Mouse (Mus musculus) testis, adult 2 months (tissue): ENCODE measurements around the gene Txndc8.

Experiments used
- CTCF ChIP-seq: fragments of 200-500 bp; IDR thresholded peaks from 2 replicates; pipeline ENCODE4 v1.5.1; 2012; ENCODE audit warnings: low read depth, mild to moderate bottlenecking, inconsistent platforms, low read length, moderate library complexity; ENCODE audit not compliant: control insufficient read depth, insufficient read depth, insufficient replicate concordance
- POLR2A ChIP-seq: fragments of 200-500 bp; IDR thresholded peaks from 2 replicates; pipeline ENCODE4 v1.6.1; 2012; ENCODE audit warnings: low read depth, mild to moderate bottlenecking, inconsistent platforms, low read length, moderate library complexity; ENCODE audit not compliant: control insufficient read depth

DNA sequence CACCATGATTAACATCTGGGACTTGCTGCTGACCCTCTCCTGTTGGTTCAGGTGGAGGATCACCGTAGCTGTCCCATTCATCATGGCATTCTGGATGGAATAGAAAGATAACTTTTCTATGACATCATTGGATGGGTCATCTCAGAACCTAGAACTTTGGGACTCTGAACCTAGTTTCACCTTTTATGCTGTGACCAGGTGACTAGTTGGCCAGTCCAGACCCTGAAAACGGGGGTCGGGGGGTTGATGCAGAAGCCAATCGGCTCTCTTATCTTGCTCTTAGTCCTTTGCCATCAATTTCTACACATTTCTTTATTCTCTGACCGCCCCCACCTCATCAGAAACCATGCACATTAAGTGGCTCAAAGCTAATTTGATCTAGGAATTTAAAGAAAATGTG, at the start of gene Txndc8:
- TF ChIP-seq POLR2A (no peak; the same call in 1 of the 2 replicates), CTCF (no peak)
